Mouse (Mus musculus): ENCODE results near the gene Ppfibp1. TPM values are rescaled to one million over a fixed set of nuclear protein-coding genes. Genes with fewer than 3 reads are reported as not detected.
A peak's percentile ranks its signal among the peaks of the same experiment; 100 is the strongest.

Gene Ppfibp1
- total and polyA plus RNA-seq, 2 experiments: 6.9 to 20.8 TPM

DNA sequence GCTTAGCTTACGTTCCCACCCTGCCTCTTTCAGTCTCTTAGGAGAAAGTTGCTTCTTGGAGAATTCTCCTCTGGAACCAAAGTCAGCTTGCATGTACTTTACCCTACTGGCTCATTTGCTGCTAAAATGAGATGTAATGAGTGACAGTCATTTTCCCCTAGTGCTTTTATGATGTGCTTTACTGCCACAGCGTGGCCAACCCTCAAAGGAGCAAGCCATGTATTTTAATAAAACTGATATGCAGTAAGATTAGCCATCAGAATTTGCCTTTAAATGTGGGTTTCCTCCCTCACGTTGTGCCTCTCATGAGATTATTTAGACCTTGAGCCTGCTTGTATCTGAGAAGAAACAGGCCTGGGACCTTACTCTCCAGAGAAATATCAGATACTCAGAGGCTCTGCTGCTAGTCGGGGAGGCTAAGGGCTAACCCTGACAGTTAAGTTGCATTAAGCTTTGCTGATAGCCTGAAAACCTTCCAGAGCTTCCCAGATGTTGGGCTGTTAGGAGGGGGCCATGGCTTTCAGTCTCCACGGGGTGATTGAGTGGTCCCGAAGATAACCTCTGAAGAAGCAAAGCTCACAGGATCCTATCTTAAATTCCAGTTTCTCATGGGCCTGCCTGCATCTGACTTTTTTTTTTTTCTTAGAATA lies 73.7 kb downstream of the Ppfibp1 start:
- no peak for DNase-seq (ENCODE audit: extremely low read depth, low read depth, low spot score)
- H3K4me3 ChIP-seq (ENCODE audit: insufficient read depth, low read depth, low read length): no peak overlapping the region
- peaks cover 11% of the 10 kb centered on the region; the same call in 1 of the 2 replicates for H3K79me2 ChIP-seq (ENCODE audit: control insufficient read depth, insufficient read depth, low read length)
- H3K36me3 ChIP-seq (ENCODE audit: control insufficient read depth, insufficient read depth, low read length): no peaks in the 10 kb centered on the region
- WGBS: 69% methylated on average over 6 of the region's 6 CpGs
- H3K9ac ChIP-seq (ENCODE audit: low read depth, low read length): no peak overlapping the region
- no peaks in the 10 kb centered on the region for H3K27me3 ChIP-seq (ENCODE audit: control insufficient read depth, insufficient read depth, low read length)
- peaks cover 14% of the 10 kb centered on the region; the same call in 1 of the 2 replicates for H3K4me1 ChIP-seq (ENCODE audit: control insufficient read depth, insufficient read depth, low read length)
- no peak overlapping the region for H3K27ac ChIP-seq (replicated peaks; ENCODE audit: insufficient read depth, low read depth, low read length)
- no peak for TF ChIP-seq POLR2A (IDR thresholded peaks at IDR 0.05; ENCODE audit: extremely low read depth, insufficient read depth, low read length)
- no peak for TF ChIP-seq CTCF (IDR thresholded peaks at IDR 0.05; ENCODE audit: low read depth, low read length)

DNA sequence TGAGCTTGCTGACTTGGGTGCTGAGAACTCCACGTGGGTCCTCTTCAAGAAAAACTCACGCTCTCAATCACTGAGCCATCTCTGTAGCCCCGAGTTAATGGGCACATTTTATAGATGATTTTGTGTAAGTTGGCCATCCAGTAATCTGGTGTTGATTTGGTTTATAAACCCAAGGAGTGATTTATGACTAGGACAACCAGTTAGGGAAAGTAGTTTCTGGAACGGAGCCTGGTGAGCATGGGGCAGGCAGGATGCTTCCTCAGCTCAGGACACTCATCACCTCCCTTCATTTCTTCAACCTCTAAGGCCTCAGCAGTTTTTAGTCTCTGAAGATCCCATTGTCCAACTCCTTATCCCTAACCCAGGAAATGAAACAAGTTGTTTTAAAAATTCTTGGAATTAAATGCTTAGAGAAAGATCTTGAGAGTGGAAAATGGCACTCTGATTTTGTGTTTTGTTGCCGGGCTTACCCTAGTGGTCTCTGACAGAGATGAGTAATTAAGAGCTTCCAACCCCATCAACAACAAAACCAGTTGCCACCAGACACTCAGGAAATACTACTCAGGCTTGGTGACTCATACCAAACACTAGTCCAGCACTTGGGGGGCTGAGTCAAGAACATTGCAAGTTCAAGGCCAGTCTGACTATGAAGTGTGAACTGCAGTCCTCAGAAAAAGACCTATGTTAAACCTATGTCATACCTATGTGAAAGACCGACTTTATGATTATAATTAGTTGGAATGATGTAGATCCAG lies 75.3 kb downstream of the Ppfibp1 start:
- TF ChIP-seq CTCF (IDR thresholded peaks at IDR 0.05; ENCODE audit: low read depth, low read length) (no peak), POLR2A (IDR thresholded peaks at IDR 0.05; ENCODE audit: extremely low read depth, insufficient read depth, low read length) (no peak)
- H3K4me3 ChIP-seq (ENCODE audit: insufficient read depth, low read depth, low read length): no peak overlapping the region
- no peak overlapping the region for H3K9ac ChIP-seq (ENCODE audit: low read depth, low read length)
- WGBS: 95% methylated on average over 6 of the region's 6 CpGs
- peaks cover 11% of the 10 kb centered on the region; the same call in 1 of the 2 replicates for H3K79me2 ChIP-seq (ENCODE audit: control insufficient read depth, insufficient read depth, low read length)
- DNase-seq (ENCODE audit: extremely low read depth, low read depth, low spot score): no peak
- H3K4me1 ChIP-seq (ENCODE audit: control insufficient read depth, insufficient read depth, low read length): peaks cover 14% of the 10 kb centered on the region; the same call in 1 of the 2 replicates
- no peaks in the 10 kb centered on the region for H3K27me3 ChIP-seq (ENCODE audit: control insufficient read depth, insufficient read depth, low read length)
- no peaks in the 10 kb centered on the region for H3K36me3 ChIP-seq (ENCODE audit: control insufficient read depth, insufficient read depth, low read length)
- H3K27ac ChIP-seq (replicated peaks; ENCODE audit: insufficient read depth, low read depth, low read length): no peak overlapping the region

GRCm38 (mm10) chr6:146965139-146965772 lies 77.0 kb downstream of the Ppfibp1 start:
- no peak overlapping the region for H3K9ac ChIP-seq (ENCODE audit: low read depth, low read length)
- peak; percentile 65 for DNase-seq (ENCODE audit: extremely low read depth, low read depth, low spot score)
- no peak overlapping the region for H3K27ac ChIP-seq (replicated peaks; ENCODE audit: insufficient read depth, low read depth, low read length)
- H3K79me2 ChIP-seq (ENCODE audit: control insufficient read depth, insufficient read depth, low read length): peaks cover 11% of the 10 kb centered on the region; the same call in 1 of the 2 replicates
- 55% methylated on average over 13 of the region's 13 CpGs for WGBS
- no peak for TF ChIP-seq CTCF (IDR thresholded peaks at IDR 0.05; ENCODE audit: low read depth, low read length)
- no peaks in the 10 kb centered on the region for H3K27me3 ChIP-seq (ENCODE audit: control insufficient read depth, insufficient read depth, low read length)
- no peak overlapping the region for H3K4me3 ChIP-seq (ENCODE audit: insufficient read depth, low read depth, low read length)
- peaks cover 11% of the 10 kb centered on the region; the same call in 1 of the 2 replicates for H3K4me1 ChIP-seq (ENCODE audit: control insufficient read depth, insufficient read depth, low read length)
- H3K36me3 ChIP-seq (ENCODE audit: control insufficient read depth, insufficient read depth, low read length): no peaks in the 10 kb centered on the region

DNA sequence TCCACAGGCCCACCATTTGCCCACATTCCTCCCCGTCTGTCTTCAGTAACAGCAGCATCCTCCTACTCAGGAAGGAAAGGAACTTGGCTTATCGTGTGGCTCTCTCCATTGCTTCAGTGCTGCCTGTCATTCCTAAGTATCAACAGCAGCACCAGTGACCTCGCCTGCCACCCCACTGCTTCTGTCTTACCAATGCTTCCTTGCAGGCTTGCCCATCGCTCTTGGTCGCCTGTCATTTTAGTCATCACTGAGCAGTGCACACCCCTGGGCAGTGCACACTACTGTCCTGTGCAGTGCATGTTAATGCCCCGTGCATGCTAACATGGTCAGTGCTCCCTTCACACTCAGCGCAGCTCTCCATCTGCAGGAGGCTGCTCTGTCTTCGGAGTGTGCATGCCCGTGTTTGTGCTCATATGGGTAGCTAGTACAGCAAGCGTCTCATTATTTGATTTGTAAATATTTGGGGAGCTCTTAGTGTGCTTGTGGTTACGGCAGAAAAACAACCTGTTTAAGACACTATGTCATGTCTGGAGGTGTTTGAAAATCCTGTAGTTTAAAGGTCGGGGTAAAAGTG lies 78.2 kb downstream of the Ppfibp1 start:
- no peaks in the 10 kb centered on the region for H3K36me3 ChIP-seq (ENCODE audit: control insufficient read depth, insufficient read depth, low read length)
- H3K27me3 ChIP-seq (ENCODE audit: control insufficient read depth, insufficient read depth, low read length): no peaks in the 10 kb centered on the region
- no peak overlapping the region for H3K27ac ChIP-seq (replicated peaks; ENCODE audit: insufficient read depth, low read depth, low read length)
- peaks cover 5% of the 10 kb centered on the region; the same call in 1 of the 2 replicates for H3K79me2 ChIP-seq (ENCODE audit: control insufficient read depth, insufficient read depth, low read length)
- peaks cover 11% of the 10 kb centered on the region; the same call in 1 of the 2 replicates for H3K4me1 ChIP-seq (ENCODE audit: control insufficient read depth, insufficient read depth, low read length)
- TF ChIP-seq POLR2A (IDR thresholded peaks at IDR 0.05; ENCODE audit: extremely low read depth, insufficient read depth, low read length) (no peak), CTCF (IDR thresholded peaks at IDR 0.05; ENCODE audit: low read depth, low read length) (no peak)
- WGBS: 36% methylated on average over 12 of the region's 12 CpGs
- no peak overlapping the region for H3K4me3 ChIP-seq (ENCODE audit: insufficient read depth, low read depth, low read length)
- DNase-seq (ENCODE audit: extremely low read depth, low read depth, low spot score): peak; percentile 42
- H3K9ac ChIP-seq (ENCODE audit: low read depth, low read length): no peak overlapping the region

GRCm38 (mm10) chr6:146967836-146968235 lies 79.5 kb downstream of the Ppfibp1 start:
- Histone ChIP-seq H3K79me2 (ENCODE audit: control insufficient read depth, insufficient read depth, low read length) (peaks cover 3% of the 10 kb centered on the region; the same call in 1 of the 2 replicates), H3K27me3 (ENCODE audit: control insufficient read depth, insufficient read depth, low read length) (no peaks in the 10 kb centered on the region), H3K9ac (ENCODE audit: low read depth, low read length) (no peak overlapping the region), H3K4me1 (ENCODE audit: control insufficient read depth, insufficient read depth, low read length) (peaks cover 11% of the 10 kb centered on the region; the same call in 1 of the 2 replicates), H3K27ac (replicated peaks; ENCODE audit: insufficient read depth, low read depth, low read length) (no peak overlapping the region), H3K4me3 (ENCODE audit: insufficient read depth, low read depth, low read length) (no peak overlapping the region), H3K36me3 (ENCODE audit: control insufficient read depth, insufficient read depth, low read length) (no peaks in the 10 kb centered on the region)
- 91% methylated on average over 6 of the region's 6 CpGs for WGBS
- no peak for DNase-seq (ENCODE audit: extremely low read depth, low read depth, low spot score)
- no peak for TF ChIP-seq POLR2A (IDR thresholded peaks at IDR 0.05; ENCODE audit: extremely low read depth, insufficient read depth, low read length)
- no peak for TF ChIP-seq CTCF (IDR thresholded peaks at IDR 0.05; ENCODE audit: low read depth, low read length)
